Comparison of ENCODE assay signal across 22 mouse cellular contexts in the genomic region with DNA sequence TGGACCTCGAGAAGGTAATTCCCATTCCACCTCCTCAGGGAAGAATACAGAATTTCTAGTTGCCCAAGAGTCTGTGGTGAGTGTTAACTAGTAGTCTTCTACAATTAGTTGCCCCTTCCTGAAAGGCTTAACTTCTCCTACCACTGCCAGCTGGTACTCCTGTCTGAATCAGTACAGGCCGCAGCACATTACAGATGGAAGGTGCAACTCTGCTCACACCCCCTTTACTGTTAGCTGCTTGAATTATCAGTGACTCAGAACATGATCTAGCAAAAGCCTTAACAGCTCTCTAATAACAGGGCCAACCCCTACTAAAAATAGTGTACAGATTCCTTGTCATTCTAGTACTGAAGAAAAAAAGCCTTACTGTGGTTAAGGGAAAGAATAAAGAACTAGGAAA. TPM values are rescaled to one million over a fixed set of nuclear protein-coding genes. Genes with fewer than 3 reads are reported as not detected.
DNase-seq lines count a peak whose midpoint lies in the region; ATAC-seq and TF ChIP-seq lines count a peak whose summit lies in the region.
"Had no signal": no experiment of that assay in that cellular context is flagged by ENCODE, and none has a peak within 500 bp of the region (broad histone marks: within the 10 kb centered on the region; RNA-seq: fewer than 3 reads in every experiment).

No protein-coding gene starts in this region.

- peak overlapping the region; percentile 24; the same call in 1 of the 2 replicates for H3K27ac ChIP-seq in gastrocnemius, adult 2 months
- H3K27ac ChIP-seq in heart, embryonic 13.5 days (replicated peaks), result peak overlapping the region; percentile 56
- no peak overlapping the region for H3K27ac ChIP-seq in heart, adult 2 months
- peak overlapping the region; percentile 25; the same call in 1 of the 2 replicates for H3K27ac ChIP-seq in layer of hippocampus, adult 2 months
- H3K27ac ChIP-seq: embryonic facial prominence, embryonic 15.5 days; hindbrain, embryonic 15.5 days had no signal

- peaks cover 61% of the 10 kb centered on the region for H3K4me1 ChIP-seq in heart, embryonic 13.5 days
- peaks cover 16% of the 10 kb centered on the region for H3K4me1 ChIP-seq in heart, adult 2 months (ENCODE audit: control insufficient read depth, insufficient read depth, low read length)

- no peak for DNase-seq in gastrocnemius, adult 2 months
- DNase-seq in gastrocnemius, adult 18-20 months (ENCODE audit: low spot score), result no peak
- no peak for DNase-seq in heart, adult 2 months
- no peak for DNase-seq in layer of hippocampus, adult 2 months (ENCODE audit: low spot score in 2 of 2)
- no peak for DNase-seq in layer of hippocampus, postnatal 25 days (ENCODE audit: extremely low spot score in 1 of 2, low spot score in 1 of 2)
- DNase-seq in urinary bladder, postnatal 4 days (ENCODE audit: low spot score in 2 of 2), result no peak
- no peak for DNase-seq in frontal cortex, postnatal 10 days (ENCODE audit: low spot score in 2 of 2)
- DNase-seq: adrenal gland, adult 2 months; adrenal gland, postnatal 36 days; cerebellum, adult 11 months; cerebellum, adult 8-10 months; cerebellum, postnatal 14 days; embryo, embryonic 11 days; gastrocnemius, postnatal 14 days; kidney, adult 2 months had no signal

- peaks cover 4% of the 10 kb centered on the region for H3K79me2 ChIP-seq in heart, adult 2 months (replicated peaks; ENCODE audit: control insufficient read depth, insufficient read depth, low read length)

- H3K36me3 ChIP-seq in heart, embryonic 13.5 days, result peaks cover 20% of the 10 kb centered on the region
- peaks cover 22% of the 10 kb centered on the region for H3K36me3 ChIP-seq in heart, adult 2 months (ENCODE audit: control insufficient read depth, insufficient read depth, low read length)
- H3K36me3 ChIP-seq: hindbrain, embryonic 15.5 days had no signal

- 0 out of 2 replicates have a peak overlapping the region, but pooled peaks have one; percentile 33 for H3K9ac ChIP-seq in heart, embryonic 13.5 days
- no peak overlapping the region for H3K9ac ChIP-seq in heart, adult 2 months (ENCODE audit: low read depth, low read length)
- H3K9ac ChIP-seq: embryonic facial prominence, embryonic 15.5 days; hindbrain, embryonic 15.5 days had no signal

- no peak for TF ChIP-seq CTCF in gastrocnemius, adult 2 months (IDR thresholded peaks at IDR 0.05)
- TF ChIP-seq CTCF in heart, adult 2 months (IDR thresholded peaks at IDR 0.05), result no peak
- no peak for TF ChIP-seq CTCF in layer of hippocampus, adult 2 months (conservative IDR thresholded peaks at IDR 0.05)

- intact Hi-C loops in gastrocnemius, adult 2 months (cut with DNase I), result no loop called here
- intact Hi-C loops in heart, adult 2 months (cut with DNase I), result no loop called here

- no peaks in the 10 kb centered on the region for H3K9me3 ChIP-seq in heart, embryonic 13.5 days
- H3K9me3 ChIP-seq: embryonic facial prominence, embryonic 15.5 days; forebrain, embryonic 10.5 days; hindbrain, embryonic 15.5 days had no signal

- peak overlapping the region; percentile 28; the same call in 1 of the 2 replicates for H3K4me2 ChIP-seq in heart, embryonic 13.5 days
- H3K4me2 ChIP-seq: embryonic facial prominence, embryonic 15.5 days; hindbrain, embryonic 15.5 days had no signal

- H3K4me3 ChIP-seq in gastrocnemius, adult 2 months, result no peak overlapping the region
- H3K4me3 ChIP-seq in heart, embryonic 13.5 days, result no peak overlapping the region
- H3K4me3 ChIP-seq in heart, adult 2 months, result no peak overlapping the region
- H3K4me3 ChIP-seq in layer of hippocampus, adult 2 months, result no peak overlapping the region
- H3K4me3 ChIP-seq: embryonic facial prominence, embryonic 15.5 days; erythroblast, embryonic 14.5 days; forebrain, embryonic 10.5 days; hindbrain, embryonic 15.5 days had no signal

- 32% methylated on average over 2 of the region's 2 CpGs for WGBS in heart, embryonic 13.5 days
- WGBS in heart, adult 2 months, result 50% methylated on average over 2 of the region's 2 CpGs

- no peaks in the 10 kb centered on the region for H3K27me3 ChIP-seq in heart, embryonic 13.5 days (replicated peaks)
- no peaks in the 10 kb centered on the region for H3K27me3 ChIP-seq in heart, adult 2 months (ENCODE audit: control insufficient read depth, insufficient read depth, low read length)
- H3K27me3 ChIP-seq: embryonic facial prominence, embryonic 15.5 days; hindbrain, embryonic 15.5 days had no signal

- ATAC-seq in heart, embryonic 13.5 days (ENCODE audit: extremely low read depth, insufficient number of reproducible peaks, low FRiP score, low TSS enrichment), result no peak
- ATAC-seq: forebrain, embryonic 14.5 days; intestine, embryonic 16.5 days had no signal

- TF ChIP-seq POLR2A in heart, adult 2 months (IDR thresholded peaks at IDR 0.05; ENCODE audit: insufficient read depth, low read depth, low read length), result no peak

- no peak for TF ChIP-seq EP300 in heart, adult 2 months (IDR thresholded peaks at IDR 0.05; ENCODE audit: insufficient read depth, low read depth, low read length)

RNA-seq across cellular contexts. Expression of a gene that starts 31.7 kb away (rescaled TPM):
- total RNA-seq in gastrocnemius, adult 2 months (2021), result 10 to 100 TPM; 18.4 to 21.1 TPM
- 10 to 100 TPM; 15.7 to 16.2 TPM for total RNA-seq in gastrocnemius, adult 18-20 months (2021)
- 4.9 and 5.9 TPM in 2 replicates for polyA plus RNA-seq in heart, embryonic 13.5 days (2015; fragmentation: Nextera tagmentation; extraction: Ambion mirVana)
- 10 to 100 TPM; 23.7 to 25.5 TPM for total RNA-seq in heart, adult 2 months (2021)
- polyA plus RNA-seq in heart, adult 2 months (2012; rRNA removed), result 8.7 and 8.9 TPM in 2 replicates
- total RNA-seq in layer of hippocampus, adult 2 months (2021), result 10 to 100 TPM; 54.2 to 62.2 TPM
- 10 to 100 TPM; 42.9 to 54.3 TPM for total RNA-seq in layer of hippocampus, postnatal 25 days (2021)
